Comparison of ENCODE assay signal across 18 mouse cellular contexts in the genomic region with DNA sequence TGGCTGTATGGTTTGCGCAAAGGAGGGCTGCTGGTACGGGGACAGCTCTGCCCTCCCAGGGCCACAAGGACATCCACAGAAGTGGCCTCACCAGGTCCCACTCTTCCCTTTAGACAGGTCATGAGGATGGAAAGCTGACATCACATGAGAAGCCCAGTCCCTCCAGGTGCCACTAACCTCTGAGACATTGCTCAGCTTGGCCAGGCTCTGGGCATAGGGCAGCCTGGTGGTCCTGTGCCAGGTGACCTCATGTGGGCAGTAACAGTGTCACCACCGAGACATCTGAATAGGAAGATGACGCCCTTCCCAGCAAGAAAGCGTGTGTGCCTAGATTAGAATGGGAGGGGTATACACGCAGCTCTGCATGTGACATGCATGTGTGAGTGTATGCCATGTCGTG. TPM values are rescaled to one million over a fixed set of nuclear protein-coding genes. Genes with fewer than 3 reads are reported as not detected.
DNase-seq lines count a peak whose midpoint lies in the region; ATAC-seq and TF ChIP-seq lines count a peak whose summit lies in the region.
"Had no signal": no experiment of that assay in that cellular context is flagged by ENCODE, and none has a peak within 500 bp of the region (broad histone marks: within the 10 kb centered on the region; RNA-seq: fewer than 3 reads in every experiment).

No protein-coding gene starts in this region.

- intact Hi-C loops in gastrocnemius, postnatal 14 days (cut with DNase I; ENCODE audit: low total_unique reads): no loop called here

- no peak for ATAC-seq in hindbrain, embryonic 12.5 days (ENCODE audit: low FRiP score)
- no peak for ATAC-seq in hindbrain, embryonic 11.5 days (ENCODE audit: low FRiP score)
- no peak for ATAC-seq in midbrain, embryonic 13.5 days

- peaks cover 42% of the 10 kb centered on the region for H3K4me1 ChIP-seq in hindbrain, embryonic 12.5 days
- H3K4me1 ChIP-seq in hindbrain, embryonic 11.5 days (replicated peaks; ENCODE audit: control insufficient read depth, insufficient read depth, low read length): peaks cover 14% of the 10 kb centered on the region
- peaks cover 62% of the 10 kb centered on the region for H3K4me1 ChIP-seq in E14TG2a.4 (replicated peaks; ENCODE audit: low read depth, low read length)
- peaks cover 75% of the 10 kb centered on the region for H3K4me1 ChIP-seq in midbrain, embryonic 13.5 days (replicated peaks)

- peaks cover 30% of the 10 kb centered on the region for H3K36me3 ChIP-seq in hindbrain, embryonic 12.5 days
- H3K36me3 ChIP-seq in hindbrain, embryonic 11.5 days (ENCODE audit: control insufficient read depth, insufficient read depth, low read length): 0 out of 2 replicates have a peak, but pooled peaks cover 2% of the 10 kb centered on the region
- no peaks in the 10 kb centered on the region for H3K36me3 ChIP-seq in E14TG2a.4 (ENCODE audit: insufficient read depth, low read length)
- H3K36me3 ChIP-seq in midbrain, embryonic 13.5 days: peaks cover 26% of the 10 kb centered on the region

- H3K27me3 ChIP-seq in hindbrain, embryonic 12.5 days: 0 out of 2 replicates have a peak, but pooled peaks cover 2% of the 10 kb centered on the region
- H3K27me3 ChIP-seq in hindbrain, embryonic 11.5 days (ENCODE audit: control insufficient read depth, insufficient read depth, low read length): 0 out of 2 replicates have a peak, but pooled peaks cover 2% of the 10 kb centered on the region
- H3K27me3 ChIP-seq in E14TG2a.4 (ENCODE audit: insufficient read depth, low read length): peaks cover 78% of the 10 kb centered on the region
- 0 out of 2 replicates have a peak, but pooled peaks cover 6% of the 10 kb centered on the region for H3K27me3 ChIP-seq in midbrain, embryonic 13.5 days
- H3K27me3 ChIP-seq: embryonic facial prominence, embryonic 15.5 days had no signal

- no peak overlapping the region for H3K4me2 ChIP-seq in hindbrain, embryonic 12.5 days (replicated peaks)
- no peak overlapping the region; the same call in 1 of the 2 replicates for H3K4me2 ChIP-seq in hindbrain, embryonic 11.5 days (replicated peaks; ENCODE audit: low read depth, low read length)
- H3K4me2 ChIP-seq in midbrain, embryonic 13.5 days (replicated peaks): peak overlapping the region; percentile 97
- H3K4me2 ChIP-seq: embryonic facial prominence, embryonic 15.5 days had no signal

- DNase-seq in cerebellum, adult 9-10 months: peak; percentile 26
- DNase-seq in cerebellum, adult 8-10 months: no peak
- no peak for DNase-seq in hindbrain, embryonic 11.5 days (ENCODE audit: low spot score)
- no peak for DNase-seq in gastrocnemius, postnatal 14 days
- DNase-seq in left cerebral cortex, adult 18-20 months (ENCODE audit: low spot score in 2 of 2): no peak
- DNase-seq: adrenal gland, postnatal 25 days; heart, postnatal 4 days; kidney, adult 8-10 months; kidney, postnatal 10 days; left cerebral cortex, postnatal 4 days; lung, postnatal 4 days; retina, postnatal 1 day; thymus, postnatal 14 days had no signal

- H3K4me3 ChIP-seq in hindbrain, embryonic 12.5 days: no peak overlapping the region
- no peak overlapping the region for H3K4me3 ChIP-seq in hindbrain, embryonic 11.5 days (ENCODE audit: low read depth, low read length)
- H3K4me3 ChIP-seq in E14TG2a.4 (replicated peaks; ENCODE audit: low read length): peak overlapping the region; percentile 20; the same call in 1 of the 2 replicates
- peak overlapping the region; percentile 90 for H3K4me3 ChIP-seq in midbrain, embryonic 13.5 days (replicated peaks)
- H3K4me3 ChIP-seq: embryonic facial prominence, embryonic 15.5 days; heart, embryonic 10.5 days had no signal

- 0 out of 2 replicates have a peak overlapping the region, but pooled peaks have one; percentile 97 for H3K9ac ChIP-seq in hindbrain, embryonic 12.5 days
- no peak overlapping the region for H3K9ac ChIP-seq in hindbrain, embryonic 11.5 days (ENCODE audit: low read depth, low read length)
- H3K9ac ChIP-seq in midbrain, embryonic 13.5 days (replicated peaks): peak overlapping the region; percentile 99
- H3K9ac ChIP-seq: embryonic facial prominence, embryonic 15.5 days had no signal

- H3K27ac ChIP-seq in hindbrain, embryonic 12.5 days: no peak overlapping the region
- H3K27ac ChIP-seq in hindbrain, embryonic 11.5 days (ENCODE audit: low read depth, low read length): no peak overlapping the region
- peak overlapping the region; percentile 47; the same call in 1 of the 2 replicates for H3K27ac ChIP-seq in midbrain, embryonic 13.5 days
- H3K27ac ChIP-seq: embryonic facial prominence, embryonic 15.5 days; heart, embryonic 10.5 days had no signal

- WGBS in hindbrain, embryonic 12.5 days: 91% methylated on average over 7 of the region's 7 CpGs
- 93% methylated on average over 7 of the region's 7 CpGs for WGBS in hindbrain, embryonic 11.5 days
- WGBS in midbrain, embryonic 13.5 days: 83% methylated on average over 7 of the region's 7 CpGs

- no peaks in the 10 kb centered on the region for H3K9me3 ChIP-seq in hindbrain, embryonic 12.5 days (replicated peaks)
- H3K9me3 ChIP-seq in hindbrain, embryonic 11.5 days (ENCODE audit: control insufficient read depth, low read length): no peaks in the 10 kb centered on the region
- no peaks in the 10 kb centered on the region for H3K9me3 ChIP-seq in E14TG2a.4 (ENCODE audit: low read length)
- no peaks in the 10 kb centered on the region for H3K9me3 ChIP-seq in midbrain, embryonic 13.5 days
- H3K9me3 ChIP-seq: embryonic facial prominence, embryonic 15.5 days; heart, embryonic 10.5 days had no signal

- TF ChIP-seq CTCF in E14TG2a.4 (conservative IDR thresholded peaks at IDR 0.05; ENCODE audit: low read length): no peak

RNA-seq across cellular contexts. Expression of gene Efna2, which starts 3.3 kb away (rescaled TPM):
- polyA plus RNA-seq in hindbrain, embryonic 12.5 days (2016; fragmentation: Nextera tagmentation; extraction: Ambion mirVana): 49.3 and 50.5 TPM in 2 replicates
- polyA plus RNA-seq in hindbrain, embryonic 11.5 days (2014; fragmentation: Nextera tagmentation; extraction: Ambion mirVana): 24.8 and 34.2 TPM in 2 replicates
- 34.5 and 41.3 TPM in 2 replicates for polyA plus RNA-seq in midbrain, embryonic 13.5 days (2015; fragmentation: Nextera tagmentation; extraction: Ambion mirVana)
- total RNA-seq in gastrocnemius, postnatal 14 days (2021): under 1 TPM; 0.58 to 0.98 TPM
- 1 to 10 TPM; 7.0 to 8.2 TPM for total RNA-seq in left cerebral cortex, adult 18-20 months (2021)

RNA-seq across cellular contexts. Expression of gene 1600002K03Rik, which starts 9.8 kb away (rescaled TPM):
- 12.0 and 13.3 TPM in 2 replicates for polyA plus RNA-seq in hindbrain, embryonic 12.5 days (2016; fragmentation: Nextera tagmentation; extraction: Ambion mirVana)
- polyA plus RNA-seq in hindbrain, embryonic 11.5 days (2014; fragmentation: Nextera tagmentation; extraction: Ambion mirVana): 7.6 and 9.4 TPM in 2 replicates
- polyA plus RNA-seq in midbrain, embryonic 13.5 days (2015; fragmentation: Nextera tagmentation; extraction: Ambion mirVana): 11.9 and 14.5 TPM in 2 replicates
- 1 to 10 TPM; 3.3 to 4.2 TPM for total RNA-seq in gastrocnemius, postnatal 14 days (2021)
- 1 to 10 TPM; 6.8 to 7.0 TPM for total RNA-seq in left cerebral cortex, adult 18-20 months (2021)

RNA-seq across cellular contexts. Expression of gene Cirbp, which starts 16.8 kb away (rescaled TPM):
- 235 and 271 TPM in 2 replicates for polyA plus RNA-seq in hindbrain, embryonic 12.5 days (2016; fragmentation: Nextera tagmentation; extraction: Ambion mirVana)
- polyA plus RNA-seq in hindbrain, embryonic 11.5 days (2014; fragmentation: Nextera tagmentation; extraction: Ambion mirVana): 83.4 and 90.4 TPM in 2 replicates
- 354 and 412 TPM in 2 replicates for polyA plus RNA-seq in midbrain, embryonic 13.5 days (2015; fragmentation: Nextera tagmentation; extraction: Ambion mirVana)
- total RNA-seq in gastrocnemius, postnatal 14 days (2021): 10 to 100 TPM; 41.4 to 41.5 TPM
- 10 to 100 TPM; 89.7 to 94.6 TPM for total RNA-seq in left cerebral cortex, adult 18-20 months (2021)

RNA-seq across cellular contexts. Expression of gene Midn, which starts 34.5 kb away (rescaled TPM):
- 42.1 and 54.5 TPM in 2 replicates for polyA plus RNA-seq in hindbrain, embryonic 12.5 days (2016; fragmentation: Nextera tagmentation; extraction: Ambion mirVana)
- polyA plus RNA-seq in hindbrain, embryonic 11.5 days (2014; fragmentation: Nextera tagmentation; extraction: Ambion mirVana): 66.7 and 67.1 TPM in 2 replicates
- 35.9 and 40.6 TPM in 2 replicates for polyA plus RNA-seq in midbrain, embryonic 13.5 days (2015; fragmentation: Nextera tagmentation; extraction: Ambion mirVana)
- 10 to 100 TPM; 40.3 to 43.6 TPM for total RNA-seq in gastrocnemius, postnatal 14 days (2021)
- total RNA-seq in left cerebral cortex, adult 18-20 months (2021): 100 to 1,000 TPM; 105 TPM

RNA-seq across cellular contexts. Expression of gene Cbarp, which starts 41.9 kb away (rescaled TPM):
- polyA plus RNA-seq in hindbrain, embryonic 12.5 days (2016; fragmentation: Nextera tagmentation; extraction: Ambion mirVana): 18.4 and 22.3 TPM in 2 replicates
- polyA plus RNA-seq in hindbrain, embryonic 11.5 days (2014; fragmentation: Nextera tagmentation; extraction: Ambion mirVana): 15.1 and 16.7 TPM in 2 replicates
- 40.6 and 45.3 TPM in 2 replicates for polyA plus RNA-seq in midbrain, embryonic 13.5 days (2015; fragmentation: Nextera tagmentation; extraction: Ambion mirVana)
- total RNA-seq in gastrocnemius, postnatal 14 days (2021): 1 to 10 TPM; 1.6 TPM
- total RNA-seq in left cerebral cortex, adult 18-20 months (2021): 100 to 1,000 TPM; 418 to 437 TPM

Comparison
In these comparisons a context has a peak if more than half of its experiments do, and no peak if none do; other contexts are left out.
1. H3K4me3 ChIP-seq: peak in E14TG2a.4 (single experiment) and midbrain, embryonic 13.5 days (single experiment); none in hindbrain, embryonic 12.5 days (single experiment) and hindbrain, embryonic 11.5 days (single experiment).